Mouse (Mus musculus) forebrain, embryonic 15.5 days (tissue): Measurements from ENCODE around the gene Cd69. TPM values are rescaled to one million over a fixed set of nuclear protein-coding genes. Genes with fewer than 3 reads are reported as not detected.

Source experiments
- ATAC-seq: fragments of 200-750 bp; cut with Nextera tagmentation; replicated peaks from 2 replicates; pipeline ENCODE4 v1.8.0; 2017; ENCODE audit warnings: mild to moderate bottlenecking, moderate TSS enrichment, moderate library complexity
- H3K27ac ChIP-seq: fragments of 300-500 bp; sonication (generic); replicated peaks from 2 replicates; pipeline ENCODE4 v1.5.1; 2015; ENCODE audit warnings: mild to moderate bottlenecking, inconsistent platforms
- H3K27me3 ChIP-seq: fragments of 300-500 bp; sonication (generic); 2 replicates; pipeline ENCODE4 v1.6.1; 2015; ENCODE audit warnings: inconsistent platforms
- H3K36me3 ChIP-seq: fragments of 300-500 bp; sonication (generic); 2 replicates; pipeline ENCODE4 v1.6.1; 2015; ENCODE audit warnings: mild to moderate bottlenecking, inconsistent platforms
- H3K4me1 ChIP-seq: fragments of 300-500 bp; sonication (generic); 2 replicates; pipeline ENCODE4 v1.6.1; 2015; ENCODE audit warnings: inconsistent platforms
- H3K4me2 ChIP-seq: fragments of 300-500 bp; sonication (generic); replicated peaks from 2 replicates; pipeline ENCODE4 v1.6.1; 2015; ENCODE audit warnings: mild to moderate bottlenecking, inconsistent platforms
- H3K4me3 ChIP-seq: fragments of 300-500 bp; sonication (generic); 2 replicates; pipeline ENCODE4 v1.5.1; 2015; ENCODE audit warnings: mild to moderate bottlenecking, inconsistent platforms
- H3K9ac ChIP-seq: fragments of 300-500 bp; sonication (generic); replicated peaks from 2 replicates; pipeline ENCODE4 v1.6.1; 2015; ENCODE audit warnings: mild to moderate bottlenecking, inconsistent platforms
- H3K9me3 ChIP-seq: fragments of 300-500 bp; sonication (generic); 2 replicates; pipeline ENCODE4 v1.6.1; 2016; ENCODE audit warnings: inconsistent platforms
- WGBS: fragments of 180-500 bp; shearing (Covaris S2); methylation state at CpG from one replicate; pipeline ENCODE4 v1.1.7; 2015; ENCODE audit warnings: mixed read lengths; 5-methylcytosine and 5-hydroxymethylcytosine counted together
- polyA plus RNA-seq: library from polyadenylated mRNA; unstranded; fragments of >200 nt; fragmentation: Nextera tagmentation; extraction: Ambion mirVana; gene quantifications from 2 replicates; pipeline ENCODE4 v1.2.1, GENCODE M21; 2015

The Cd69 gene
- polyA plus RNA-seq, 1 experiment from 2014 or later, result not detected

DNA sequence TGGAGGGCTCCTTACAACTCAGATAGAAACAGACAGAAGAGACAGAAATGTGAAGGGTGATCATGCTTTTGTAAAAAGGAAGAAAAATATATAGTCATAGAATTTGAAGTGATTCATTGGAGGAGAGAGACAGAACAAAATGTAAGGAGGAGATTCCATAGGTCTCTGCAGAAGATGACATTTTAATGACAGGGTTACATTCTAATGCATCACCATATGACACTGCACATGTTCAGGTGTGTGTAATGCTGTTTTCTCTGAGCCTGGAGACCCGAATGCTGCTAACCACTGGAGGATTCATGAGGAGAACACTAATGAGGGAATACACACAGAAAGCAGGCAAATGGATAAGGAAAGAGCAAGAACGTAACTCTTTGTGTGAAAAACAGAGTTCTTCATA, 760 bp downstream of the Cd69 start:
- Histone ChIP-seq H3K4me1 (no peaks in the 10 kb centered on the region), H3K27me3 (no peaks in the 10 kb centered on the region), H3K4me3 (no peak overlapping the region), H3K27ac (no peak overlapping the region), H3K9ac (no peak overlapping the region), H3K4me2 (no peak overlapping the region), H3K9me3 (no peaks in the 10 kb centered on the region), H3K36me3 (no peaks in the 10 kb centered on the region)
- 85% methylated on average over 2 of the region's 2 CpGs for WGBS
- no peak for ATAC-seq

DNA sequence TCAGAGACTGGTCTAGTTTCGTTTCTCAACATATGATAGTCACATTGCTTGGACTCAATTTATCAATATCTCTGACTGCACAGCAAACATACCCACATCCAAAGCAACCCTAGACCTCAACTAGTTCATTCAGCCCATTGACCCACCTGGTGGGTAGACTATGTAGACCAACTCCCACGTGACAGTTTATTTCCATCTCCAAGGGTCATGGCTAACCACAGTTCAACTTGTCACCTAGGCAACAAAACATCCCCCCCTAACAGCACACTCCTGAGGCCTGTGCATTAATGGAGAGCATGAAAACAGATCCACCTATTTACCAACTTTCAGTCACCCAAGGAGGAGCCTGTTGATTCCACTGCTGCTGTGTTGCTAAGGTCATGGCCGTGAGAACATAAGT, 1.6 kb downstream of the Cd69 start:
- Histone ChIP-seq H3K27me3 (no peaks in the 10 kb centered on the region), H3K36me3 (no peaks in the 10 kb centered on the region), H3K4me1 (no peaks in the 10 kb centered on the region), H3K4me2 (no peak overlapping the region), H3K27ac (no peak overlapping the region), H3K4me3 (no peak overlapping the region), H3K9me3 (no peaks in the 10 kb centered on the region), H3K9ac (no peak overlapping the region)
- ATAC-seq, result no peak
- whole genome bisulfite sequencing, result 85% methylated on average over 3 of the region's 3 CpGs

DNA sequence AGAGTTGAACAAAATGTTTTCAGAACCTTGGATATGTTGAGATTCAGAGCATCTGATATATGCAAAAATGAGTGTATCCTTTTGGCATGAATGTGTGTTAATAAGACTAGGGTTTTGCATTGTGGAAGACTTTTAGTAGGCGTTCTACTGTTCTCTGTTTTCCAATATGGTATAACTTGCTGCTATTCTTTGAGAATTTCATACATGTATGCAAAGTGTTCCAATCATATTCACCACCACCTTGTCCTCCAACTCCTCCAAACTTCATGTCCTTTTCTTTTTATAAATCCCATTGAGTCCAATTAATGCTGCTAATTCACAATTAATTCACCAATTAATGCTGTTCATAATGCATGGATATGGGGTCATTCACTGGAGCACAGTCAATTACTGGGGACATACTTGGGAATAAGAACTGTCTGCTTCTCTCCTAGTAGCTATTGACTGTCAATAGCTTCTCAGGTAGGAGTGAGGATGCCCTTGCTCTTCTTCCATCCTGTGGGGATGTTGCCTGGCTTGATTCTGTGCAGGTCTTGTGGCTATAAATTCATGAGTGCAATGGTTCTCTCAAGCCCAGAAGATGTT, 8.7 kb downstream of the Cd69 start:
- no peak for ATAC-seq
- H3K36me3 ChIP-seq, result no peaks in the 10 kb centered on the region
- H3K9ac ChIP-seq, result no peak overlapping the region
- no peak overlapping the region for H3K4me2 ChIP-seq
- no peaks in the 10 kb centered on the region for H3K4me1 ChIP-seq
- no peak overlapping the region for H3K27ac ChIP-seq
- H3K4me3 ChIP-seq, result no peak overlapping the region
- H3K27me3 ChIP-seq, result no peaks in the 10 kb centered on the region
- 74% methylated on average over 1 of the region's 1 CpGs for WGBS
- H3K9me3 ChIP-seq, result no peaks in the 10 kb centered on the region

DNA sequence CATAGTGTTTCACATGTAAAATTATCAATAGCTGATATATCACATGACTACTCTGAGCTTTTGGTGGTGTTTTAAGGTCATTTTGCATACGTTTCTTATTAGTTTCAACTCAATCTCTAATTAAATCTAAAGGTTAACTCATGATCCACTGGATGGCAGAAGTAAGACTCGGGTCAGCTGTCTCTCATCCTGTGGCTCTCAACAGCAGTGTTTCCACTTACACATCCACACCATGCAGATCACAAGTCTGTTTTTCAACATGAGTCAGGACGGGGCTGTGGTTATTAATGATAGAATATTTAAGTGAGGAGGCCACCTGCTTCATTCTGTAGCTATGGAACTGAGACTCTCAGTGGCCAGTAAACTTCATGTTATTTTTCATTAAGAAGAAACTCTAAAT, 9.4 kb downstream of the Cd69 start:
- 77% methylated on average over 3 of the region's 3 CpGs for WGBS
- ATAC-seq, result no peak
- Histone ChIP-seq H3K27ac (no peak overlapping the region), H3K4me3 (no peak overlapping the region), H3K9ac (no peak overlapping the region), H3K4me2 (no peak overlapping the region), H3K9me3 (no peaks in the 10 kb centered on the region), H3K27me3 (no peaks in the 10 kb centered on the region), H3K4me1 (no peaks in the 10 kb centered on the region), H3K36me3 (no peaks in the 10 kb centered on the region)

DNA sequence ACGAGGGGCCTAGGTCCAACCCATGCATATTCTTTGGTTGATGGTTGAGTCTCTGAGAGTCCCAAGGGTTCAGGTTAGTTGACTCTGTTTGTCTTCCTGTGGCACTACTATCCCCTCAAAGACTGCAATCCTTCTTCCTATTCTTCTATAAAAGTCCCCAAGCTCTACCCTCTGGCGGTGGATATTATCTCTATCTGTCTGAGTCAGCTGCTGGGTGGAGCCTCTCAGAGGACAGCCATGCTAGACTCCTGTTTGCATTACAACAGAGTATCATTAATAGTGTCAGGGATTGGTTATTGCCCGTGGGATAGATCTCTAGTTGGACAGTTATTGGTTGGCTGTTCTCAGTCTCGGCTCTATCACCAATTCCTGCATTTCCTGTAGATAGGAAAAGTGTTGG, 14.3 kb downstream of the Cd69 start:
- no peaks in the 10 kb centered on the region for H3K36me3 ChIP-seq
- H3K4me3 ChIP-seq, result no peak overlapping the region
- WGBS, result 87% methylated on average over 4 of the region's 4 CpGs
- no peak overlapping the region for H3K9ac ChIP-seq
- no peak for ATAC-seq
- H3K9me3 ChIP-seq, result no peaks in the 10 kb centered on the region
- H3K4me2 ChIP-seq, result no peak overlapping the region
- H3K4me1 ChIP-seq, result no peaks in the 10 kb centered on the region
- no peaks in the 10 kb centered on the region for H3K27me3 ChIP-seq
- H3K27ac ChIP-seq, result no peak overlapping the region

DNA sequence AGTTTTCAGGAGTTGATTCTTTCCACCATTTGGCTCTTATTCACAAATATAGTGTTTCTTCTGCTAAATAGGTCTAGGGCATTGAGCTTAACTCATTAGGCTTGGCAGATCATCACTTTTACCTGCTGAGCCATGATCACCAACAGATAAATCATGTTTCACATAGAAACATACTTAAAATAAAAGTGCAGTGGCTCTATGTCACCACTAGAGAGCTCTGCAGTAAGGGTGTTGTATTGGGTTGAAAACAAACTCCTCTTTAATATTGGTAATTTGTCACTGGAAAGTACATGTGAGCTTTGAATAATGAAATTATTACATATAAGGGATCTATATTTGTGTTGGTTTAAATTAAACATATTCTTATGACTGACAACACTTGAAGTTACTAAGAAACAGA, 15.2 kb downstream of the Cd69 start:
- Histone ChIP-seq H3K9ac (no peak overlapping the region), H3K27me3 (no peaks in the 10 kb centered on the region), H3K4me1 (no peaks in the 10 kb centered on the region), H3K36me3 (no peaks in the 10 kb centered on the region), H3K4me3 (no peak overlapping the region), H3K27ac (no peak overlapping the region), H3K9me3 (no peaks in the 10 kb centered on the region), H3K4me2 (no peak overlapping the region)
- ATAC-seq, result no peak

DNA sequence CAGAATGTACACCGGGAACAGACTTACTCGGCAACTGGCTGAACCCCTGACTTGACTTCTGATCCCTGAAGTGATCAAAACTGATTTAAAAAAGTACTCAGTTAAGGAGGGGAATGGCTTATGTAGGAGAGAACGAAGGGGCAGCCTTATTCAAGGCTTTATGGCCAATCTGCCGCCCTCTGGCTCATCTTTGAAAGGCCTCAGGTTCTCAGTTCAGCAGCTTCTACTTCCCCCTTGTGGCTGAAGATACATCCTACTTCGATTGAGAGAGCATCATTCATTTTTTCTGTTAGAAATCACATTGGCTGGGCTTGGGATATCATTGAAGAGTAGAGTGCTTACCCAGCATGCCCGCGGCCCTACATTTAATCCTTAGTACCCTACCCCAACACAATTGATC, 19.2 kb downstream of the Cd69 start:
- WGBS, result 65% methylated on average over 7 of the region's 7 CpGs
- ATAC-seq, result no peak

DNA sequence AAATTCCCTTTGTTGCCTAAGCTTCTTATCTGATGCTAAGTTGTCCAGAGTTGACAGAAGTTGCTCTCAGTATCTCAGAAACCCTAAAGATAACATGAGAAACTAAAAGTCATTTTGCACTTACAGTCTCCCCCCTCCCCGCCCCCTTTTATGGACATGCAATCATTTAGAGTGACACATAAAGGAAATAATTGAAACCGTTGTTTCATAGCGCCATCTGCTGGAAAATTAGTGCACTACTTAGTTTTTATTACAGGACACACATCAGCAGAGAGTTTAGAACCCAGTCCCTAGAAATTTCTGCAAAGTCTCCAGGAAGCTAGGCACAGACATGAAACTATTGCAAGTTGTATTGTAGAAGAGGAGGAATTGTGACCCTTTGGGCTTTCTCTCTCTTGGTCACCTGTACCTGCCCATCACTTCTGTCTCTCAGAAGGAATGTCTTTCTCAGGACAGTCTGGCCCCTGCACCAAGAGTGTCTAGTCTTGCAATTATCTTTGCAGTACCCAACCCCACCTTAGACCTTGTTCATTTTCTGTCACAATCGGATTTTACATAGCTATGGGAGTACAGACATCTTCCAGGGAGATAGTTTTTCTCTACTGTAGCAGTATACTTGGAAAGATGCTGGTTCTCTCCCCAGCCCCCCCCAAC, 20.2 kb downstream of the Cd69 start:
- Histone ChIP-seq H3K9me3 (no peaks in the 10 kb centered on the region), H3K4me3 (no peak overlapping the region), H3K4me2 (no peak overlapping the region), H3K27me3 (no peaks in the 10 kb centered on the region), H3K4me1 (no peaks in the 10 kb centered on the region), H3K36me3 (no peaks in the 10 kb centered on the region), H3K27ac (no peak overlapping the region), H3K9ac (no peak overlapping the region)
- WGBS, result 19% methylated on average over 4 of the region's 4 CpGs
- ATAC-seq, result peak; percentile 29; the same call in 1 of the 2 replicates

More for the DNA sequence above, 19.2 kb downstream of the Cd69 start:
- no peaks in the 10 kb centered on the region for H3K27me3 ChIP-seq
- H3K4me3 ChIP-seq, result no peak overlapping the region
- H3K27ac ChIP-seq, result no peak overlapping the region
- no peaks in the 10 kb centered on the region for H3K9me3 ChIP-seq
- H3K4me1 ChIP-seq, result no peaks in the 10 kb centered on the region
- no peak overlapping the region for H3K9ac ChIP-seq
- no peak overlapping the region for H3K4me2 ChIP-seq
- H3K36me3 ChIP-seq, result no peaks in the 10 kb centered on the region

DNA sequence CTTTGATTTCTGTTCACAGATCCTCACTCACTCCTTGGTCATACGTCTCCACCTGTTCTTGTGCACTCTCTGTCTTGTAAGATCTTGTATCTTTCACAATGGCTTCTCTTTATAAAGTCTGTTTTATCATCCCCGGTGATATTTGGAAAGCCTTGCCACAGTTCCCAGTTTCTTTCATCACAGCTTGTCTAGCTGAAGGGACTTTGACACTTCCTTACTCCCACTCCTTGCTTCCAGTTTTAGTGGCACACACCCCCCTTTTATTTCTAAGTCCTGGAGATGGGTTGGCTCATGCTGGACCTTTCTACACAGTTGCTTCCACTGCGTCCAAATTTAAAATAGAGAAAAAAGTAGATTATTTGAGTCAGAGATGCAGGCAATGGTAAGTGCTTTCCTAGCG, 20.9 kb downstream of the Cd69 start:
- no peak overlapping the region for H3K4me3 ChIP-seq
- no peak overlapping the region for H3K27ac ChIP-seq
- H3K9ac ChIP-seq, result no peak overlapping the region
- H3K27me3 ChIP-seq, result no peaks in the 10 kb centered on the region
- H3K36me3 ChIP-seq, result no peaks in the 10 kb centered on the region
- WGBS, result 76% methylated on average over 4 of the region's 4 CpGs
- H3K4me2 ChIP-seq, result no peak overlapping the region
- no peaks in the 10 kb centered on the region for H3K9me3 ChIP-seq
- no peak for ATAC-seq
- no peaks in the 10 kb centered on the region for H3K4me1 ChIP-seq

DNA sequence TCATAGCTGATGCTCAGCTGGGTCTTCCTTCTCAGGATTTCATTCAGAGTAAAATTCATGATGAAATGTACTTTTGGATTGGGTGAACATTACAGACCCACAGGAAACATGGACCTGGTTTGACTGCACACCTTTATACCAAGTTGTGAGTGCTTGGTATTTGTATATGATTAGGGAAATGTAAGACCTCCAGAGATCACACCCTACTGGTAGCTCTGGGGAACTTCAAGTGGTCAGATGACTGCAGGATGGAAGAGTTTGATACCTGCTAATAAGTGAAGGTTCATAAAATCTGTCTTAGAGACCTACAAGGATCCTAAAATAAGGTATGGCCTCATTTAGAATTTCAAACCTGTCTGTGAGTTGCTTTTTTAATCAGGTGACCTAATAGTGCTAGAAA, 27.0 kb downstream of the Cd69 start:
- Histone ChIP-seq H3K27me3 (no peaks in the 10 kb centered on the region), H3K9me3 (no peaks in the 10 kb centered on the region), H3K27ac (no peak overlapping the region), H3K4me1 (no peaks in the 10 kb centered on the region), H3K4me3 (no peak overlapping the region), H3K4me2 (no peak overlapping the region), H3K36me3 (no peaks in the 10 kb centered on the region), H3K9ac (no peak overlapping the region)
- ATAC-seq, result no peak

DNA sequence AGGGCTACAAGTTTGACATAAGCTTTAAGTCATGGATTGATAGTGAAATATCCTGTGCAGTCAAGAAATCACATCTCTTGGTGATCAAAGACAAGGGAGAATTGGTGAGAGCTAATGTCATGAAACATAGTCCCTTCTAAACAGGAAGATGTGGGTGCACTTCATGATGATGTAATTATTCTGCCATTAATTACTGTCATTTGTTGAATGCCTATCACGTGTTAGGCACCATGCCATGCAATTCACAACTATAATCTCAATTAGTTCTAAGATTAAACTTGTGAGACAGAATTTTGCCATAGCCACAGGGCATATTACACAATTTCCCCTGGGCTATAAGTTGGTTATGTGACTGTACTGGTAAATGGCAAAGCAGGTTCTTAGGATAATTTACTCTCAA, 28.2 kb downstream of the Cd69 start:
- no peaks in the 10 kb centered on the region for H3K4me1 ChIP-seq
- 72% methylated on average over 1 of the region's 1 CpGs for WGBS
- H3K36me3 ChIP-seq, result no peaks in the 10 kb centered on the region
- no peak overlapping the region for H3K4me2 ChIP-seq
- no peaks in the 10 kb centered on the region for H3K9me3 ChIP-seq
- H3K4me3 ChIP-seq, result no peak overlapping the region
- no peak overlapping the region for H3K27ac ChIP-seq
- ATAC-seq, result no peak
- H3K27me3 ChIP-seq, result no peaks in the 10 kb centered on the region
- no peak overlapping the region for H3K9ac ChIP-seq

DNA sequence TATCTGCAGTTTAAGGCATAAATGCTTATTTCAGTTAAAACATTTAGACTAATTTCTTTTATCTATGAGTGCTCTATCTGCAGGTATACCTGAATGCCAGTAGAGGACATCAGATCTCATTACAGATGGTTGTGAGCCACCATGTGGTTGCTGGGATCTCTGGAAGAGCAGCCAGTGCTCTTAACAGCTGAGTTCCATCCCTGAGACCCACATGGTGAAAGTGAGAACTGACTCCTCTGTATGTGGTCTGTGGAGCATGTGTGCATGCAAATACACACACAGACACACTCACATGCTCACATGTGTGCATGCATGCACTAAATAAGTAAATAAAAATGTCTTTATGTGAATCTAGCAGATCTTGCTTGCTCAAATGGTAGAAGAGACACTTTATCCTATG, 29.4 kb downstream of the Cd69 start:
- Histone ChIP-seq H3K9ac (no peak overlapping the region), H3K36me3 (no peaks in the 10 kb centered on the region), H3K4me1 (no peaks in the 10 kb centered on the region), H3K9me3 (no peaks in the 10 kb centered on the region), H3K4me3 (no peak overlapping the region), H3K27me3 (no peaks in the 10 kb centered on the region), H3K27ac (no peak overlapping the region), H3K4me2 (no peak overlapping the region)
- ATAC-seq, result no peak

DNA sequence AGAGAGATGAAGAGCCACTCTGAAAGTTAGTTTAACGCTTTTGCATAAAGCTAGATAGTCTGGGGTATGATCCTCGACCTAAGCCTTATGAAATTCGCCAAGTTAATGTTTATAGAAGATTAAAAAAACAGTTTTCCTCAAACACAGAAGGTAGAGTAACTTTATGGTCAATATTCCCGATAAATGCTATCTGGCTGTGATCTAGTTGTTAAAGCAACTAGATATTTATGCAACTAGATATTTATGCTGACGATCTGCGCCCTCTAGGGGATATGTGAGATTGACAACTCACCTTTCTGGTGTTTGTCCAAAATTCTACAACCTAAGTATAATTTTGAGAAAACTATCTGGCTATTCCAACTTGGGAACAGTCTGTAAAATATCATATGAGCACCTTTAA, 33.3 kb downstream of the Cd69 start:
- no peaks in the 10 kb centered on the region for H3K36me3 ChIP-seq
- no peak overlapping the region for H3K4me2 ChIP-seq
- H3K27ac ChIP-seq, result no peak overlapping the region
- no peaks in the 10 kb centered on the region for H3K27me3 ChIP-seq
- 73% methylated on average over 6 of the region's 6 CpGs for WGBS
- no peak overlapping the region for H3K9ac ChIP-seq
- no peak for ATAC-seq
- no peaks in the 10 kb centered on the region for H3K9me3 ChIP-seq
- no peak overlapping the region for H3K4me3 ChIP-seq
- no peaks in the 10 kb centered on the region; the same call in 1 of the 2 replicates for H3K4me1 ChIP-seq
